Mouse (Mus musculus) lung, embryonic 14.5 days (tissue): ENCODE data around the gene Oaz1. TPM values are rescaled to one million over a fixed set of nuclear protein-coding genes. Genes with fewer than 3 reads are reported as not detected.
A peak's percentile ranks its signal among the peaks of the same experiment; 100 is the strongest.

Experiments
- ATAC-seq: fragments of 200-750 bp; cut with Nextera tagmentation; 2 replicates; pipeline ENCODE4 v1.8.0; 2017; ENCODE audit warnings: mild to moderate bottlenecking, moderate TSS enrichment, moderate library complexity; ENCODE audit not compliant: insufficient read depth
- DNase-seq: peaks from one replicate; pipeline ENCODE4 v3.0.0-alpha.2; 2015
- H3K27ac ChIP-seq: fragments of 300-500 bp; sonication (generic); 2 replicates; pipeline ENCODE4 v1.5.1; 2014; ENCODE audit warnings: low read depth, mild to moderate bottlenecking, moderate library complexity
- H3K27me3 ChIP-seq: fragments of 300-500 bp; sonication (generic); 2 replicates; pipeline ENCODE4 v1.6.1; 2014; ENCODE audit warnings: low read length, control low read depth; ENCODE audit not compliant: insufficient read depth
- H3K36me3 ChIP-seq: fragments of 300-500 bp; sonication (generic); 2 replicates; pipeline ENCODE4 v1.6.1; 2014; ENCODE audit warnings: control low read depth; ENCODE audit not compliant: insufficient read depth
- H3K4me1 ChIP-seq: fragments of 300-500 bp; sonication (generic); 2 replicates; pipeline ENCODE4 v1.6.1; 2014; ENCODE audit warnings: antibody characterized with exemption, control low read depth; ENCODE audit not compliant: insufficient read depth
- H3K4me2 ChIP-seq: fragments of 300-500 bp; sonication (generic); 2 replicates; pipeline ENCODE4 v1.6.1; 2014; ENCODE audit warnings: mild to moderate bottlenecking
- H3K4me3 ChIP-seq: fragments of 300-500 bp; sonication (generic); 2 replicates; pipeline ENCODE4 v1.5.1; 2014; ENCODE audit warnings: low read depth, low read length
- H3K9ac ChIP-seq: fragments of 300-500 bp; sonication (generic); 2 replicates; pipeline ENCODE4 v1.6.1; 2014
- H3K9me3 ChIP-seq: fragments of 300-500 bp; sonication (generic); 2 replicates; pipeline ENCODE4 v1.6.1; 2016; ENCODE audit warnings: low read depth, low read length, control low read depth
- CTCF ChIP-seq: IDR thresholded peaks from 2 replicates; pipeline ENCODE4 v1.5.1; 2016; ENCODE audit warnings: antibody characterized with exemption, low read depth
- WGBS: fragments of 180-500 bp; shearing (Covaris S2); extraction: QIAGEN DNeasy Blood & Tissue Kit; methylation state at CpG from one replicate; pipeline ENCODE4 v1.1.7; 2014; 5-methylcytosine and 5-hydroxymethylcytosine counted together
- polyA plus RNA-seq: library from polyadenylated mRNA; unstranded; fragments of >200 nt; fragmentation: Nextera tagmentation; extraction: Ambion mirVana; gene quantifications from 2 replicates; pipeline ENCODE4 v1.2.1, GENCODE M21; 2014

Gene Oaz1
- polyA plus RNA-seq, 1 experiment from 2014 or later = 1,984 TPM

- 95% methylated on average over 2 of the region's 2 CpGs for WGBS
- Histone ChIP-seq H3K4me2 (no peak overlapping the region), H3K27ac (no peak overlapping the region), H3K9me3 (no peaks in the 10 kb centered on the region), H3K4me3 (no peak overlapping the region), H3K9ac (no peak overlapping the region), H3K27me3 (peaks cover 4% of the 10 kb centered on the region; the same call in 1 of the 2 replicates), H3K36me3 (peaks cover 49% of the 10 kb centered on the region), H3K4me1 (peaks cover 24% of the 10 kb centered on the region)
- ATAC-seq (no peak), DNase-seq (no peak)
- no peak for TF ChIP-seq CTCF
Observed at GRCm38 (mm10) chr10:80804340-80804739, 22.1 kb upstream of the Oaz1 start.

- peaks cover 19% of the 10 kb centered on the region for H3K4me1 ChIP-seq
- no peak within 1 kb of the TSS for H3K4me3 ChIP-seq
- WGBS = 59% methylated on average over 6 of the region's 6 CpGs
- TF ChIP-seq CTCF = no peak
- peaks cover 6% of the 10 kb centered on the region for H3K27me3 ChIP-seq
- no peaks in the 10 kb centered on the region for H3K9me3 ChIP-seq
- no peak within 1 kb of the TSS for H3K9ac ChIP-seq
- H3K36me3 ChIP-seq = peaks cover 49% of the 10 kb centered on the region
- H3K27ac ChIP-seq = no peak within 1 kb of the TSS
- no peak for DNase-seq
- no peak within 1 kb of the TSS for H3K4me2 ChIP-seq
- ATAC-seq = no peak
Observed at GRCm38 (mm10) chr10:80804916-80805315, 21.5 kb upstream of the Oaz1 start, which contains the start of gene Amh. Amh (plus strand) TSS chr10:80805243.

GRCm38 (mm10) chr10:80805322-80805721 is 21.1 kb upstream of the Oaz1 start:
- WGBS = 81% methylated on average over 5 of the region's 5 CpGs
- DNase-seq = no peak
- H3K36me3 ChIP-seq = peaks cover 49% of the 10 kb centered on the region
- no peak overlapping the region for H3K4me2 ChIP-seq
- peaks cover 19% of the 10 kb centered on the region for H3K4me1 ChIP-seq
- peaks cover 10% of the 10 kb centered on the region for H3K27me3 ChIP-seq
- TF ChIP-seq CTCF = no peak
- ATAC-seq = no peak
- H3K4me3 ChIP-seq = no peak overlapping the region
- H3K9ac ChIP-seq = no peak overlapping the region
- H3K27ac ChIP-seq = no peak overlapping the region
- H3K9me3 ChIP-seq = no peaks in the 10 kb centered on the region

- WGBS = 16% methylated on average over 3 of the region's 3 CpGs
Observed at GRCm38 (mm10) chr10:80805925-80806324, 20.5 kb upstream of the Oaz1 start.

GRCm38 (mm10) chr10:80806341-80807056 is 20.0 kb upstream of the Oaz1 start:
- 35% methylated on average over 34 of the region's 34 CpGs for WGBS
- no peak for TF ChIP-seq CTCF
- Histone ChIP-seq H3K27ac (peak overlapping the region; percentile 87), H3K4me2 (peak overlapping the region; percentile 91), H3K27me3 (peaks cover 12% of the 10 kb centered on the region), H3K9me3 (no peaks in the 10 kb centered on the region), H3K4me1 (peaks cover 19% of the 10 kb centered on the region), H3K4me3 (peak overlapping the region; percentile 47), H3K36me3 (peaks cover 40% of the 10 kb centered on the region), H3K9ac (peak overlapping the region; percentile 60)
- DNase-seq (no peak), ATAC-seq (0 out of 2 replicates have a peak, but pooled peaks have one; percentile 3)

More at GRCm38 (mm10) chr10:80805925-80806324, 20.5 kb upstream of the Oaz1 start:
- peaks cover 19% of the 10 kb centered on the region for H3K4me1 ChIP-seq
- H3K36me3 ChIP-seq = peaks cover 45% of the 10 kb centered on the region
- H3K9ac ChIP-seq = no peak overlapping the region
- no peak overlapping the region for H3K4me2 ChIP-seq
- peaks cover 12% of the 10 kb centered on the region for H3K27me3 ChIP-seq
- ATAC-seq (peak; percentile 53; the same call in 1 of the 2 replicates), DNase-seq (peak; percentile 88)
- H3K9me3 ChIP-seq = no peaks in the 10 kb centered on the region
- H3K4me3 ChIP-seq = no peak overlapping the region
- TF ChIP-seq CTCF = peak; percentile 75
- no peak overlapping the region for H3K27ac ChIP-seq

- Histone ChIP-seq H3K4me3 (peak overlapping the region; percentile 47), H3K9ac (peak overlapping the region; percentile 60), H3K36me3 (peaks cover 33% of the 10 kb centered on the region), H3K9me3 (no peaks in the 10 kb centered on the region), H3K27me3 (peaks cover 12% of the 10 kb centered on the region), H3K4me2 (peak overlapping the region; percentile 91), H3K27ac (peak overlapping the region; percentile 87), H3K4me1 (peaks cover 19% of the 10 kb centered on the region)
- DNase-seq = peak; percentile 89
- peak; percentile 64 for ATAC-seq
- no peak for TF ChIP-seq CTCF
- WGBS = under 1% methylated on average over 58 of the region's 58 CpGs
Observed at GRCm38 (mm10) chr10:80807057-80807627, 19.3 kb upstream of the Oaz1 start.
